Mouse (Mus musculus) MEL (cell line): Measurements from ENCODE around the gene Babam1. TPM values are rescaled to one million over a fixed set of nuclear protein-coding genes. Genes with fewer than 3 reads are reported as not detected.
A peak's percentile ranks its signal among the peaks of the same experiment; 100 is the strongest.

ENCODE experiments used
- DNase-seq: peaks from one replicate; pipeline ENCODE4 v3.0.0; 2011; ENCODE audit warnings: low read depth, low spot score
- H3K27ac ChIP-seq: 2 replicates; pipeline ENCODE4 v1.5.1; 2012; ENCODE audit warnings: low read depth, mild to moderate bottlenecking, control low read depth, low read length, moderate library complexity; ENCODE audit not compliant: control insufficient read depth
- H3K27me3 ChIP-seq, 2 experiments: fragments of 150-350 bp in 1 of 2; sonication (generic) in 1 of 2; 2 replicates each; pipeline ENCODE4 v1.6.1; 2012; ENCODE audit warnings: low read length in 2 of 2, mild to moderate bottlenecking in 2 of 2, improper control_type of control experiment in 1 of 2, moderate library complexity in 1 of 2; ENCODE audit not compliant: insufficient read depth in 2 of 2, control insufficient read depth in 1 of 2
- H3K36me3 ChIP-seq, 2 experiments: 2 replicates each; pipeline ENCODE4 v1.6.1; 2012 to 2014; ENCODE audit warnings: low read length in 2 of 2, improper control_type of control experiment in 1 of 2, inconsistent platforms in 1 of 2, mild to moderate bottlenecking in 1 of 2; ENCODE audit not compliant: insufficient read depth in 2 of 2, control insufficient read depth in 1 of 2
- H3K4me1 ChIP-seq, 2 experiments: fragments of 150-350 bp in 1 of 2; sonication (generic) in 1 of 2; 2 replicates each; pipeline ENCODE4 v1.6.1; 2012; ENCODE audit warnings: low read length in 2 of 2, improper control_type of control experiment in 1 of 2, mild to moderate bottlenecking in 1 of 2; ENCODE audit not compliant: insufficient read depth in 2 of 2, control insufficient read depth in 1 of 2
- H3K4me3 ChIP-seq, 2 experiments: fragments of 150-350 bp in 1 of 2; sonication (generic) in 1 of 2; 2 replicates each; pipeline ENCODE4 v1.5.1; 2012; ENCODE audit warnings: low read depth in 2 of 2, low read length in 2 of 2, mild to moderate bottlenecking in 2 of 2, moderate library complexity in 2 of 2, control low read depth in 1 of 2, improper control_type of control experiment in 1 of 2; ENCODE audit not compliant: control insufficient read depth in 1 of 2, insufficient read depth in 1 of 2
- H3K79me2 ChIP-seq: 2 replicates; pipeline ENCODE4 v1.6.1; 2012; ENCODE audit warnings: mild to moderate bottlenecking, low read length, moderate library complexity; ENCODE audit not compliant: control insufficient read depth, poor library complexity, insufficient read depth
- H3K9ac ChIP-seq: 2 replicates; pipeline ENCODE4 v1.6.1; 2012; ENCODE audit warnings: low read depth, mild to moderate bottlenecking, control low read depth, low read length, moderate library complexity; ENCODE audit not compliant: control insufficient read depth, poor library complexity, severe bottlenecking
- H3K9me3 ChIP-seq: fragments of 150-350 bp; sonication (generic); replicated peaks from 2 replicates; pipeline ENCODE4 v1.6.1; 2012; ENCODE audit warnings: mild to moderate bottlenecking, low read length, improper control_type of control experiment, moderate library complexity; ENCODE audit not compliant: insufficient read depth
- BHLHE40 ChIP-seq: IDR thresholded peaks from 2 replicates; pipeline ENCODE4 v1.6.1; 2012; ENCODE audit warnings: low read depth, mild to moderate bottlenecking, inconsistent platforms, low read length, improper control_type of control experiment, borderline replicate concordance
- CHD1 ChIP-seq: IDR thresholded peaks from 2 replicates; pipeline ENCODE4 v1.6.1; 2012; ENCODE audit warnings: low read depth, mild to moderate bottlenecking, inconsistent platforms, low read length, improper control_type of control experiment
- CHD2 ChIP-seq: IDR thresholded peaks from 2 replicates; pipeline ENCODE4 v1.6.1; 2011; ENCODE audit warnings: low read length, improper control_type of control experiment
- CTCF ChIP-seq, 3 experiments: IDR thresholded peaks in 2 of 3; conservative IDR thresholded peaks in 1 of 3; 2 replicates each; pipeline ENCODE4 v1.5.1; 2011 to 2012; ENCODE audit warnings: low read length in 3 of 3, low read depth in 2 of 3, mild to moderate bottlenecking in 2 of 3, improper control_type of control experiment in 1 of 3, inconsistent platforms in 1 of 3, mixed read lengths in 1 of 3, moderate library complexity in 1 of 3; ENCODE audit not compliant: control insufficient read depth in 1 of 3, insufficient read depth in 1 of 3, poor library complexity in 1 of 3, severe bottlenecking in 1 of 3
- GATA1 ChIP-seq: IDR thresholded peaks from 2 replicates; pipeline ENCODE4 v1.6.1; 2011; ENCODE audit warnings: low read depth, low read length, improper control_type of control experiment
- JUND ChIP-seq: IDR thresholded peaks from 2 replicates; pipeline ENCODE4 v1.6.1; 2011; ENCODE audit warnings: low read depth, mild to moderate bottlenecking, improper control_type of control experiment, low read length
- MAX ChIP-seq: IDR thresholded peaks from 2 replicates; pipeline ENCODE4 v1.6.1; 2011; ENCODE audit warnings: low read length, improper control_type of control experiment
- MAZ ChIP-seq: IDR thresholded peaks from 2 replicates; pipeline ENCODE4 v1.6.1; 2012; ENCODE audit warnings: low read depth, mild to moderate bottlenecking, inconsistent platforms, low read length, improper control_type of control experiment
- MEF2A ChIP-seq: IDR thresholded peaks from 2 replicates; pipeline ENCODE4 v1.6.1; 2014; ENCODE audit warnings: low read depth, mild to moderate bottlenecking, inconsistent platforms, low read length, improper control_type of control experiment; ENCODE audit not compliant: poor library complexity, insufficient replicate concordance, severe bottlenecking; ENCODE audit errors: extremely low read depth
- NELFE ChIP-seq: IDR thresholded peaks from 2 replicates; pipeline ENCODE4 v1.6.1; 2011; ENCODE audit warnings: low read depth, low read length, improper control_type of control experiment
- POLR2A ChIP-seq, 2 experiments: IDR thresholded peaks; 2 replicates each; pipeline ENCODE4 v1.6.1; 2011 to 2012; ENCODE audit warnings: low read length in 2 of 2, mild to moderate bottlenecking in 2 of 2, control low read depth in 1 of 2, improper control_type of control experiment in 1 of 2, low read depth in 1 of 2, moderate library complexity in 1 of 2; ENCODE audit not compliant: control insufficient read depth in 1 of 2, insufficient read depth in 1 of 2, poor library complexity in 1 of 2
- RAD21 ChIP-seq: IDR thresholded peaks from 2 replicates; pipeline ENCODE4 v1.6.1; 2011; ENCODE audit warnings: mild to moderate bottlenecking, low read depth, low read length, improper control_type of control experiment
- SMC3 ChIP-seq: IDR thresholded peaks from 2 replicates; pipeline ENCODE4 v1.6.1; 2011; ENCODE audit warnings: low read depth, low read length, improper control_type of control experiment
- UBTF ChIP-seq: IDR thresholded peaks from 2 replicates; pipeline ENCODE4 v1.6.1; 2012; ENCODE audit warnings: low read depth, mild to moderate bottlenecking, inconsistent platforms, low read length, improper control_type of control experiment, moderate library complexity, borderline replicate concordance; ENCODE audit not compliant: insufficient read depth
- ZC3H11A ChIP-seq: IDR thresholded peaks from 2 replicates; pipeline ENCODE4 v1.6.1; 2012; ENCODE audit warnings: low read depth, mild to moderate bottlenecking, inconsistent platforms, low read length, improper control_type of control experiment
- ZKSCAN1 ChIP-seq: IDR thresholded peaks from 2 replicates; pipeline ENCODE4 v1.6.1; 2012; ENCODE audit warnings: low read depth, mild to moderate bottlenecking, inconsistent platforms, low read length, improper control_type of control experiment, moderate library complexity
- polyA plus RNA-seq, 2 experiments: library from polyadenylated mRNA; stranded (reverse) in 1 of 2; unstranded in 1 of 2; fragments of >175 nt in 1 of 2; fragments of >200 nt in 1 of 2; gene quantifications; 2 replicates each; pipeline versions ENCODE4 v1.2.1 to v1.2.4; 2012; ENCODE audit warnings: low replicate concordance in 2 of 2, low read depth in 1 of 2; ENCODE audit not compliant: insufficient read length in 2 of 2, insufficient read depth in 1 of 2, missing spikeins in 1 of 2
- total RNA-seq: library from RNA; depleted of rRNA; stranded (reverse); fragments of 300-350 nt; gene quantifications from 2 replicates; pipeline ENCODE4 v1.2.3, GENCODE M21; 2012

Babam1 gene
- total and polyA plus RNA-seq, 3 experiments = 54.5 to 132 TPM; not detected in 1

GRCm38 (mm10) chr8:71383396-71383795 is 13.3 kb upstream of the Babam1 start:
- Histone ChIP-seq H3K36me3 (peaks cover 0 to 2% of the 10 kb centered on the region in 2 experiments; a peak in 1 of 4 replicates), H3K9me3 (no peaks in the 10 kb centered on the region), H3K27me3 (no peaks in the 10 kb centered on the region), H3K4me1 (peaks cover 0 to 15% of the 10 kb centered on the region in 2 experiments; a peak in 3 of 4 replicates), H3K27ac (no peak overlapping the region), H3K79me2 (peaks cover 10% of the 10 kb centered on the region), H3K4me3 (no peak overlapping the region), H3K9ac (no peak overlapping the region)
- DNase-seq = no peak
- no peak for TF ChIP-seq NELFE
- no peak for TF ChIP-seq UBTF
- TF ChIP-seq BHLHE40 = no peak
- no peak for TF ChIP-seq POLR2A (IDR thresholded peaks at IDR 0.05; ENCODE audit: control insufficient read depth in 1 of 2, insufficient read depth in 1 of 2, low read depth in 1 of 2, low read length in 2 of 2, poor library complexity in 1 of 2)
- no peak for TF ChIP-seq MAZ
- no peak for TF ChIP-seq JUND
- TF ChIP-seq MAX = no peak
- no peak for TF ChIP-seq CHD1

- H3K27me3 ChIP-seq = no peaks in the 10 kb centered on the region
- no peaks in the 10 kb centered on the region for H3K9me3 ChIP-seq
- H3K36me3 ChIP-seq = peaks cover 0 to 2% of the 10 kb centered on the region in 2 experiments; a peak in 1 of 4 replicates
- H3K9ac ChIP-seq = no peak overlapping the region
- no peak overlapping the region for H3K27ac ChIP-seq
- no peak for DNase-seq
- no peak overlapping the region for H3K4me3 ChIP-seq
- H3K4me1 ChIP-seq = peaks cover 0 to 15% of the 10 kb centered on the region in 2 experiments; a peak in 3 of 4 replicates
- TF ChIP-seq CHD1 (no peak), ZKSCAN1 (no peak)
- peaks cover 10% of the 10 kb centered on the region for H3K79me2 ChIP-seq
These were observed 12.8 kb upstream of the Babam1 start for GRCm38 (mm10) chr8:71383860-71384259.

- no peak overlapping the region for H3K9ac ChIP-seq
- TF ChIP-seq RAD21 (peak; percentile 32), ZC3H11A (peak; percentile 24), ZKSCAN1 (no peak), CTCF (IDR thresholded peaks at IDR 0.05 in 2 of 3, conservative IDR thresholded peaks at IDR 0.05 in 1 of 3; ENCODE audit: control insufficient read depth in 1 of 3, insufficient read depth in 1 of 3, low read depth in 2 of 3, low read length in 3 of 3, poor library complexity in 1 of 3, severe bottlenecking in 1 of 3) (peak; percentile 24 to 61 (median 41); a peak in 5 of 6 replicates), MAX (no peak), SMC3 (peak; percentile 19; the same call in 1 of the 2 replicates), MEF2A (no peak), JUND (no peak), GATA1 (no peak), CHD2 (no peak)
- peak; percentile 46 for DNase-seq
- H3K4me1 ChIP-seq = peaks cover 0 to 12% of the 10 kb centered on the region in 2 experiments; a peak in 3 of 4 replicates
- H3K9me3 ChIP-seq = no peaks in the 10 kb centered on the region
- no peaks in the 10 kb centered on the region for H3K27me3 ChIP-seq
- no peak overlapping the region for H3K27ac ChIP-seq
- H3K4me3 ChIP-seq = no peak overlapping the region
- H3K79me2 ChIP-seq = peaks cover 10% of the 10 kb centered on the region
- peaks cover 0 to 2% of the 10 kb centered on the region in 2 experiments; a peak in 1 of 4 replicates for H3K36me3 ChIP-seq
These were observed 11.3 kb upstream of the Babam1 start for GRCm38 (mm10) chr8:71385212-71385835.
